Mouse (Mus musculus): Measurements from ENCODE around the gene Tulp4.
A peak's percentile ranks its signal among the peaks of the same experiment; 100 is the strongest.

The Tulp4 gene

DNA sequence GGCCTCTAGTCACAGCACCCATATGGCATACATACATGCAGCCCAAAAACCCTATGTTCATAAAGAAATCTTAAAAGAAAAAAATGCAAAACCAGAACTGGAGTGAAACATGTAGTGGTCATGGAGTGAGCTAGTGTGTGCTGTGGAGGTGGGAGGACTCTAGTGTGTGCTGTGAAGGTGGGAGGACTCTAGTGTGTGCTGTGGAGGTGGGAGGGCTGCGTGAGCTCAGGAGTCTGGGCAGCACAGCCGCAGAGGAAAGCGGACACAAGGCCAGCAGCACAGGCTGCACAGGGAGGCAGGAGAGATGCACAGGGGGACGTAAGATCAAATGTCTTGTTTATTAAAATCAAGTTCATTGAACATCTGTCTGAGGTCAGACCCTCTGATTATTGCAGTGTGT lies 17.5 kb downstream of the Tulp4 start:
- DNase-seq (ENCODE audit: low spot score), result no peak

GRCm38 (mm10) chr17:6125441-6125840 lies 19.2 kb downstream of the Tulp4 start:
- DNase-seq (ENCODE audit: low spot score), result no peak

DNA sequence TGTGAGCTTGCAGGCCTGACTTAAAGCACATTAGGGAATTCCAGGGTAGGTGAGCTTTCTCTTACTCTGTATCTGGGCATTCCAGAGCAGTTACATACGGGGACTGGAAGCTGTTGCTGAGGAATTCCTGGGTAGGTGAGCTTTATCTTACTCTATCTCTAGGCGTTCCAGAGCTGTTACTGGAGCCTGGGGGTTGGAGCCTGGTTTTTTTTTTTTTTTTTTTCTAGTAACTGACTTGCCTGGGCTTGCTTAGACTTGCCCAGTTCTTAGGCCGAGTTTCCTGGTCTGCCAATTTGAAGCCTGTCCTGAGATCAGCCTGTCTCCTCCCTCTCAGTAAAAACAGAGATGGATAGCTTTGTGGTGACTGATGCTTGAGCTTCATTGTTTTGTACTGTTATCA lies 21.8 kb downstream of the Tulp4 start:
- no peak for DNase-seq (ENCODE audit: low spot score)

DNA sequence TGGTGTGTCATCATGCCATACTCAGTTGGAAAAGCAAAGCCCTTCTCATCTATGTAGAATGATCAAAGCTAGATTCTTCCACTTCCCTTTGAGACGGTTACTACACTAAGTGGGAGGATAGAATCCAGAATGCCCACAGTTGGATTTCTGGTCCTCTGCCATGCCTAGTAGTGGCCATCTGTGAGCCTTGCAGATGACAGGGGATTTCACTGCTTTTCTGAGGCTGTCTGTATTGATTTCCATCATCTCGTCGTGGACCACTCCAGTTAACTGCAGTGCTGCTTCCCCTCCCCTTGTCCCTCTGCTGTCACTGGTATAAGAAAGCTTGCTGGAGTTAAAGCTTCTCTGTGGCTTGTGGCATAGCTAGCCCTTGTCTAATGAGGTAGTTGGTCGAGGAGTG lies 23.1 kb downstream of the Tulp4 start:
- no peak for DNase-seq (ENCODE audit: low spot score)

- no peak for DNase-seq (ENCODE audit: low spot score)
These were observed 24.8 kb downstream of the Tulp4 start for GRCm38 (mm10) chr17:6131083-6131482.

GRCm38 (mm10) chr17:6140875-6141274 lies 34.6 kb downstream of the Tulp4 start:
- DNase-seq (ENCODE audit: low spot score), result peak; percentile 44

DNA sequence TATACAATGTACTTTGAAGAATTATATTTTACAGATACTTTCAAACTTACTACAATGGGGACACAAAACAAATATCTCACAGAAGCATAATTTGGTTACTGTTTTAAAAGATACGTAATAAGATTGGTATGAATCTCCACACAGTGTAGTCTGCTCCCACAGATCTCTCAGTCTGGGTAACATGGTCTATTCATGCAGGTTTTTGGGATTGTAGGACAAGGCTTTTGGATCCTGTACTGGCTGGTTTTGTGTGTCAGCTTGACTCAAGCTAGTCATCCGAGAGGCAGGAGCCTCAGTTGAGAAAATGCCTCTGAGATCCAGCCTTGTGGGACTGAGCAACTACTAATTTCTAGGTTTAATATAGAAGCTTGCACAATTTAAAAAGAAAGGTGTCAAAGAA lies 35.1 kb downstream of the Tulp4 start:
- no peak for DNase-seq (ENCODE audit: low spot score)

GRCm38 (mm10) chr17:6145244-6145643 lies 39.0 kb downstream of the Tulp4 start:
- DNase-seq (ENCODE audit: low spot score), result no peak

- DNase-seq (ENCODE audit: low spot score), result no peak
These were observed 46.7 kb downstream of the Tulp4 start for GRCm38 (mm10) chr17:6152941-6153340.

DNA sequence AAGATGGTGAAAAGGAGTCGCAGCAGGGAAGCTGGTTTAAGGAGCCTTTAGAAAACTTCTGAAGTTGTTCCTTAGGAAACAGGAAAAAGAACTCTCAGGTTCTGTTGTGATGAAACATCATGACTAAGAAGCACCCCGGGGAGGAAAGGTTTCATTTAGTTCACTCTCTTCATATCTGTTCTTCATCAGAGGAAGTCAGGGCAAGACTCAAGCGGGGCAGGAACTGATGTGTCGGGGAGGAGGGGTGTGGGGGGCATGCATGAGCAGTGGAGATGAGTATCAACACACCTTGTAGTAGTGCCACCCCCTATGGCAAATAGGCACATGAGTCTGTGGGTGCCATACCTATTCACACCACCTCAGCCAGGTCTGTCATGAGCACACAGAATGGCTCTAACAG lies 47.3 kb downstream of the Tulp4 start:
- DNase-seq (ENCODE audit: low spot score), result no peak

DNA sequence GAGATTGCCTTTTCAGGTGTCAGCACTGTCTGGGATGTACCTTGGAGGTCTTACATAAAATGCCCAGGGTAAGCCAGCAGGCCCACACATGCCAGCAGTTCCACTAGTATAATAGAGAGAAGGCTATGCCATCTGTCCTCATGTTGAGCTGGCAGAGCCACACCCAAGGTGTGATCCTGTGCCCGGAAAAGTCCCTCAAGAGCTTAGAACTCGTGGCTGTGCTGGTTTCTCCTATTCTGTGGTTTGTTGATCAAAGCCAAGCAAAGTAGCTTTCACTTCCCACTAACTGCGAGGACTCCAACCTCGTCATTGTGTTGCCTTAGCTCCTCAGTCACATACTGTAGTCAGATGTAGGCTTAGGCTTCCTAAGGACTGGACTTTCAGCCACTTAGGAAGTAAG lies 48.1 kb downstream of the Tulp4 start:
- DNase-seq (ENCODE audit: low spot score), result no peak

GRCm38 (mm10) chr17:6160495-6160894 lies 54.3 kb downstream of the Tulp4 start:
- DNase-seq (ENCODE audit: low spot score), result no peak

GRCm38 (mm10) chr17:6161916-6162315 lies 55.7 kb downstream of the Tulp4 start:
- DNase-seq (ENCODE audit: low spot score), result peak; percentile 21

DNA sequence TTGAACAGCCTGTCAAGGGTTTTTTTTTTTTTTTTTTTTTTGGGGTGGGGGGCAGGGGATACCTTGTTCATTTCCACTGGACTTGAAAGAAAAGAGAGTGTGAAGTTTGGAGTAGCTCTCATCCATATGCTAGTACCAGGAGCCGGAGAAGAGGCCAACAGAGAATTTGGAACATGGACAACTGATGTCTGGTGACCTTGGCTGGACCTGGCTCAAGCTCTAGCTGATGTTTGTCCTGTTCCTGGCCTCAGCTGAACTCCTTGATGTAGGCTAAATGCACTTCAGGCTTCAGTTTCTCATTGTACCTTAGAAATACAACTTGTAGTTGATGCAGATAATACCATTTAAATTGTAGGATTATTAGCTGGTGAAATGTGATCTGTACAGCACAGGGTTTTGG lies 56.5 kb downstream of the Tulp4 start:
- peak; percentile 26 for DNase-seq (ENCODE audit: low spot score)

GRCm38 (mm10) chr17:6164911-6165310 lies 58.7 kb downstream of the Tulp4 start:
- peak; percentile 84 for DNase-seq (ENCODE audit: low spot score)

- DNase-seq (ENCODE audit: low spot score), result no peak
These were observed 66.2 kb downstream of the Tulp4 start for GRCm38 (mm10) chr17:6172440-6172839.

GRCm38 (mm10) chr17:6172926-6173690 lies 66.9 kb downstream of the Tulp4 start:
- peak; percentile 93 for DNase-seq (ENCODE audit: low spot score)

DNA sequence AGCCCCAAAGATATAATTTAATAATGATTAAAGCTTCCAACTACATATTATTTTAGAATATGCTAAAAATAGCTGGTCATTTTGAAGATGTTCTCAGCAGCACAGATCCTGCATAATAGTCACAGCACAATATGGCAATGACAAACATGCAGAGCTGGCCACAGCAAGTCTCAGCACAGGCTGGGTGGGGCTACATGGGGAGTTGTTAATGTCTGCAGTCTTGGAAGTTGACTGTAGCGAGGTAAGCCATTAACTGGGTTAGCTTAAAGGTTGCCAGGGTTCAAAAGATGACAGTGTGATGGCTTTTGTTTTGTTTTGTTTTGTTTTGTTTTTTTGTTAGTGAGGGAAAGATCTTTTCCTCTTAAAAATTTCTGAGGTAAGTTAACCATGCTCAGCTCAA lies 68.3 kb downstream of the Tulp4 start:
- DNase-seq (ENCODE audit: low spot score), result no peak

- DNase-seq (ENCODE audit: low spot score), result no peak
These were observed 72.5 kb downstream of the Tulp4 start for GRCm38 (mm10) chr17:6178564-6179267.

DNA sequence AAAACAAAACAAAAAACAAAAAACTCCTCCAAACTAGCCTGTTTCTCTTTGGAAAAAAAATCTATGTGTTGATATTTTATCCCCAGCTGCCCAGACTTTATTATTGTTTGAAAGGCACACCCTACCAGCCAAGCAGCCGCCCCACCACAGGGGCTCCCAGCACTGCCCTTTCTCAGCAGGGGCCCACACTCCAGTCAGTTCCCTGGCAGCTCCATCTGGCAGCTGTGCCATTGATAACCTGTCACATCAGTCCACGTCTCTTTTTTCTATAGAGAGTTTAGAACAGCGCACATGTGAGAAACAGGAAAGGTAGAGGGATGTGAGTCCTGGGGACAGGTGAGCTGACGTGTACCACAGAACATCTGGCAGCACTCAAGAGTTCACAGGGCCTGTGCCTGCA lies 73.2 kb downstream of the Tulp4 start:
- no peak for DNase-seq (ENCODE audit: low spot score)

- DNase-seq (ENCODE audit: low spot score), result no peak
These were observed 74.2 kb downstream of the Tulp4 start for GRCm38 (mm10) chr17:6180421-6180820.

GRCm38 (mm10) chr17:6182715-6183114 lies 76.5 kb downstream of the Tulp4 start:
- DNase-seq (ENCODE audit: low spot score), result no peak

GRCm38 (mm10) chr17:6186651-6187050 lies 80.4 kb downstream of the Tulp4 start:
- no peak for DNase-seq (ENCODE audit: low spot score)

DNA sequence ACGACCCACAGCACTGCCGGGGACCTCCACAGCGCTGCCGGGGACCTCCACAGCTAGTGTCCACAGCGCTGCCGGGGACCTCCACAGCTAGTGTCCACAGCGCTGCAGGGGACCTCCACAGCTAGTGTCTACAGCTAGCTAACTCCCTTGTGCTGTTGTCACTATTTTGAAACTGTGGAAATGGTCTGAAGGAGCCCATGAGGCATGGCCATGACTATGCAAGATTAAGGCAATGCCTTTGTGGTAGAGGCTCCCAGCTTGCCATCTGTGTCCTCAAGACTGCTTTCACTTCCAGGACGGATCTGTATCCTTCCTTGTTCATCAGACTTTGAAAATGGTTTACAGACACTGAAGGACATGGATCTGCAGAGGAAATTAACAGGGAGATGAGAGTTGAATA lies 80.9 kb downstream of the Tulp4 start:
- DNase-seq (ENCODE audit: low spot score), result no peak

Data from adipocyte (in vitro differentiated cells).